Mouse (Mus musculus): ENCODE measurements around the gene Olfr918. TPM values are rescaled to one million over a fixed set of nuclear protein-coding genes. Genes with fewer than 3 reads are reported as not detected.
A peak's percentile ranks its signal among the peaks of the same experiment; 100 is the strongest.

The Olfr918 gene
- total RNA-seq (2021): not detected
- long read RNA-seq, experiment 1: 0 reads
- long read RNA-seq, experiment 2: 0 reads

GRCm38 (mm10) chr9:38674501-38674900 is at the start of gene Olfr918:
Olfr918 (minus strand) TSS chr9:38674601.
- DNase-seq: no peak
- intact Hi-C loops (cut with DNase I): no loop called here

- intact Hi-C loops (cut with DNase I): no loop called here
- DNase-seq: no peak
Measured at GRCm38 (mm10) chr9:38724044-38724443, 49.6 kb upstream of the Olfr918 start.

- DNase-seq: peak; percentile 15 to 24
- intact Hi-C loops (cut with DNase I): no loop called here
Measured at GRCm38 (mm10) chr9:38718927-38719441, 44.6 kb upstream of the Olfr918 start.

- peak in 1 of 2 experiments; percentile 31 for DNase-seq
- intact Hi-C loops (cut with DNase I): no loop called here
Measured at GRCm38 (mm10) chr9:38718102-38718501, 43.7 kb upstream of the Olfr918 start, which contains the start of gene Vwa5a. Vwa5a (plus strand) TSS chr9:38718268.

- DNase-seq: no peak
- intact Hi-C loops (cut with DNase I): no loop called here
Measured at GRCm38 (mm10) chr9:38672887-38673286, 1.5 kb downstream of the Olfr918 start.

- intact Hi-C loops (cut with DNase I): no loop called here
- DNase-seq: no peak
Measured at GRCm38 (mm10) chr9:38665742-38666141, 8.7 kb downstream of the Olfr918 start, which contains the start of gene Olfr917. Olfr917 (minus strand) TSS chr9:38665842.

- no peak for DNase-seq
- intact Hi-C loops (cut with DNase I): no loop called here
Measured at GRCm38 (mm10) chr9:38659775-38660174, 14.6 kb downstream of the Olfr918 start, which contains the start of gene Olfr916. Olfr916 (minus strand) TSS chr9:38659875.

- intact Hi-C loops (cut with DNase I): no loop called here
- no peak for DNase-seq
Measured at GRCm38 (mm10) chr9:38632406-38632805, 42.0 kb downstream of the Olfr918 start.

Other genes with a start within 250 kb of the Olfr918 start
- gene Olfr901, start 245.1 kb downstream of the Olfr918 start, total RNA-seq (2021): not detected
- gene Olfr902, start 226.9 kb downstream of the Olfr918 start, total RNA-seq (2021): not detected
- gene Olfr904, start 211.5 kb downstream of the Olfr918 start, total RNA-seq (2021): not detected
- gene Olfr905, start 203.5 kb downstream of the Olfr918 start, total RNA-seq (2021): not detected
- not detected for gene Olfr906, start 187.5 kb downstream of the Olfr918 start, total RNA-seq (2021)
- gene Olfr907, start 178.8 kb downstream of the Olfr918 start, total RNA-seq (2021): not detected
- not detected for gene Olfr911-ps1, start 153.0 kb downstream of the Olfr918 start, total RNA-seq (2021)
- not detected for gene Olfr910, start 136.8 kb downstream of the Olfr918 start, total RNA-seq (2021)
- not detected for gene Olfr912, start 94.4 kb downstream of the Olfr918 start, total RNA-seq (2021)
- not detected for gene Olfr913, start 81.8 kb downstream of the Olfr918 start, total RNA-seq (2021)
- gene Olfr914, start 69.5 kb downstream of the Olfr918 start, total RNA-seq (2021): not detected
- gene Olfr916, start 14.7 kb downstream of the Olfr918 start, total RNA-seq (2021): not detected
- gene Olfr917, start 8.8 kb downstream of the Olfr918 start, total RNA-seq (2021): not detected
- gene Olfr919, start 29.1 kb upstream of the Olfr918 start, total RNA-seq (2021): not detected
- gene Vwa5a, start 43.7 kb upstream of the Olfr918 start, total RNA-seq (2021): 10 to 100 TPM; 30.5 to 31.7 TPM
- under 1 TPM; 0.07 TPM for gene Olfr920, start 77.7 kb upstream of the Olfr918 start, total RNA-seq (2021)
- gene Olfr921, start 98.5 kb upstream of the Olfr918 start, total RNA-seq (2021): not detected
- gene Olfr922, start 140.0 kb upstream of the Olfr918 start, total RNA-seq (2021): not detected
- not detected for gene Olfr923, start 151.9 kb upstream of the Olfr918 start, total RNA-seq (2021)
- gene Olfr924, start 169.8 kb upstream of the Olfr918 start, total RNA-seq (2021): not detected
- not detected for gene Olfr26, start 180.5 kb upstream of the Olfr918 start, total RNA-seq (2021)
- not detected for gene Olfr926, start 202.5 kb upstream of the Olfr918 start, total RNA-seq (2021)

Measured in heart, postnatal 14 days (tissue).